Mouse (Mus musculus) heart, embryonic 12.5 days (tissue): ENCODE data around the gene Zfp652. TPM values are rescaled to one million over a fixed set of nuclear protein-coding genes. Genes with fewer than 3 reads are reported as not detected.
A peak's percentile ranks its signal among the peaks of the same experiment; 100 is the strongest.

ENCODE experiments used
- ATAC-seq: fragments of 200-750 bp; cut with Nextera tagmentation; 2 replicates; pipeline ENCODE4 v1.8.0; 2017; ENCODE audit warnings: moderate TSS enrichment, moderate library complexity; ENCODE audit not compliant: insufficient number of reproducible peaks, low FRiP score
- H3K27ac ChIP-seq: fragments of 300-500 bp; sonication (generic); 2 replicates; pipeline ENCODE4 v1.5.1; 2016; ENCODE audit warnings: mild to moderate bottlenecking, moderate library complexity; ENCODE audit not compliant: poor library complexity, severe bottlenecking
- H3K27me3 ChIP-seq: fragments of 300-500 bp; sonication (generic); replicated peaks from 2 replicates; pipeline ENCODE4 v1.6.1; 2016; ENCODE audit warnings: mild to moderate bottlenecking, moderate library complexity
- H3K36me3 ChIP-seq: fragments of 300-500 bp; sonication (generic); 2 replicates; pipeline ENCODE4 v1.6.1; 2016; ENCODE audit warnings: mild to moderate bottlenecking, moderate library complexity
- H3K4me1 ChIP-seq: fragments of 300-500 bp; sonication (generic); replicated peaks from 2 replicates; pipeline ENCODE4 v1.6.1; 2016; ENCODE audit warnings: mild to moderate bottlenecking
- H3K4me2 ChIP-seq: fragments of 300-500 bp; sonication (generic); 2 replicates; pipeline ENCODE4 v1.6.1; 2016; ENCODE audit warnings: mild to moderate bottlenecking, moderate library complexity
- H3K4me3 ChIP-seq: fragments of 300-500 bp; sonication (generic); 2 replicates; pipeline ENCODE4 v1.5.1; 2016; ENCODE audit warnings: mild to moderate bottlenecking
- H3K9ac ChIP-seq: fragments of 300-500 bp; sonication (generic); 2 replicates; pipeline ENCODE4 v1.6.1; 2016; ENCODE audit warnings: mild to moderate bottlenecking, moderate library complexity
- H3K9me3 ChIP-seq: fragments of 300-500 bp; sonication (generic); replicated peaks from 2 replicates; pipeline ENCODE4 v1.6.1; 2016; ENCODE audit warnings: mild to moderate bottlenecking, moderate library complexity
- WGBS: fragments of 180-500 bp; shearing (Covaris S2); methylation state at CpG from one replicate; pipeline ENCODE4 v1.1.7; 2016; 5-methylcytosine and 5-hydroxymethylcytosine counted together
- polyA plus RNA-seq: library from polyadenylated mRNA; unstranded; fragments of >200 nt; fragmentation: Nextera tagmentation; extraction: Ambion mirVana; gene quantifications from 2 replicates; pipeline ENCODE4 v1.2.1, GENCODE M21; 2016

Zfp652 gene
- polyA plus RNA-seq, 1 experiment from 2014 or later, result 12.8 TPM

- 40% methylated on average over 11 of the region's 11 CpGs for WGBS
- no peak overlapping the region for H3K9ac ChIP-seq
Measured at GRCm38 (mm10) chr11:95687084-95687656, 25.3 kb upstream of the Zfp652 start.

GRCm38 (mm10) chr11:95688515-95688914 lies 24.0 kb upstream of the Zfp652 start:
- Histone ChIP-seq H3K4me2 (peak overlapping the region; percentile 49), H3K27me3 (no peaks in the 10 kb centered on the region), H3K4me3 (no peak overlapping the region), H3K4me1 (peaks cover 17% of the 10 kb centered on the region), H3K36me3 (no peaks in the 10 kb centered on the region), H3K9me3 (no peaks in the 10 kb centered on the region), H3K27ac (peak overlapping the region; percentile 54; the same call in 1 of the 2 replicates), H3K9ac (peak overlapping the region; percentile 12; the same call in 1 of the 2 replicates)
- peak; percentile 19 for ATAC-seq
- 36% methylated on average over 6 of the region's 6 CpGs for WGBS

More at GRCm38 (mm10) chr11:95687084-95687656, 25.3 kb upstream of the Zfp652 start:
- Histone ChIP-seq H3K27me3 (no peaks in the 10 kb centered on the region), H3K4me1 (peaks cover 19% of the 10 kb centered on the region), H3K36me3 (no peaks in the 10 kb centered on the region), H3K27ac (no peak overlapping the region), H3K4me3 (no peak overlapping the region), H3K9me3 (no peaks in the 10 kb centered on the region), H3K4me2 (no peak overlapping the region)
- ATAC-seq, result no peak

- Histone ChIP-seq H3K27ac (peak overlapping the region; percentile 54; the same call in 1 of the 2 replicates), H3K4me3 (no peak overlapping the region), H3K9ac (peak overlapping the region; percentile 21; the same call in 1 of the 2 replicates), H3K36me3 (no peaks in the 10 kb centered on the region), H3K4me1 (peaks cover 17% of the 10 kb centered on the region), H3K27me3 (no peaks in the 10 kb centered on the region), H3K9me3 (no peaks in the 10 kb centered on the region), H3K4me2 (peak overlapping the region; percentile 49)
- WGBS, result 24% methylated on average over 7 of the region's 7 CpGs
- peak; percentile 72; the same call in 1 of the 2 replicates for ATAC-seq
Measured at GRCm38 (mm10) chr11:95688981-95689380, 23.5 kb upstream of the Zfp652 start.

GRCm38 (mm10) chr11:95689544-95689943 lies 22.9 kb upstream of the Zfp652 start:
- Histone ChIP-seq H3K27me3 (no peaks in the 10 kb centered on the region), H3K4me3 (no peak overlapping the region), H3K27ac (no peak overlapping the region), H3K9me3 (no peaks in the 10 kb centered on the region), H3K36me3 (no peaks in the 10 kb centered on the region), H3K4me1 (peaks cover 17% of the 10 kb centered on the region), H3K4me2 (no peak overlapping the region), H3K9ac (no peak overlapping the region)
- WGBS, result 70% methylated on average over 3 of the region's 3 CpGs
- ATAC-seq, result no peak

GRCm38 (mm10) chr11:95698541-95698940 lies 13.9 kb upstream of the Zfp652 start:
- no peaks in the 10 kb centered on the region for H3K36me3 ChIP-seq

GRCm38 (mm10) chr11:95700778-95701739 lies 11.4 kb upstream of the Zfp652 start:
- H3K27me3 ChIP-seq, result no peaks in the 10 kb centered on the region
- no peak overlapping the region for H3K9ac ChIP-seq
- H3K9me3 ChIP-seq, result no peaks in the 10 kb centered on the region
- ATAC-seq, result no peak
- no peak overlapping the region for H3K27ac ChIP-seq
- no peak overlapping the region for H3K4me2 ChIP-seq
- H3K4me3 ChIP-seq, result no peak overlapping the region
- H3K36me3 ChIP-seq, result no peaks in the 10 kb centered on the region
- H3K4me1 ChIP-seq, result no peaks in the 10 kb centered on the region
- whole genome bisulfite sequencing, result 83% methylated on average over 13 of the region's 13 CpGs

More at GRCm38 (mm10) chr11:95698541-95698940, 13.9 kb upstream of the Zfp652 start:
- no peak for ATAC-seq
- Histone ChIP-seq H3K4me1 (no peaks in the 10 kb centered on the region), H3K27ac (no peak overlapping the region), H3K4me3 (no peak overlapping the region), H3K9me3 (no peaks in the 10 kb centered on the region), H3K9ac (no peak overlapping the region), H3K4me2 (no peak overlapping the region), H3K27me3 (no peaks in the 10 kb centered on the region)
- 78% methylated on average over 5 of the region's 5 CpGs for WGBS

GRCm38 (mm10) chr11:95704032-95704969 lies 8.2 kb upstream of the Zfp652 start:
- H3K4me3 ChIP-seq, result no peak overlapping the region
- H3K27me3 ChIP-seq, result no peaks in the 10 kb centered on the region
- ATAC-seq, result no peak
- H3K4me2 ChIP-seq, result no peak overlapping the region
- no peaks in the 10 kb centered on the region for H3K4me1 ChIP-seq
- WGBS, result 82% methylated on average over 12 of the region's 12 CpGs
- H3K27ac ChIP-seq, result no peak overlapping the region
- H3K9me3 ChIP-seq, result no peaks in the 10 kb centered on the region
- no peaks in the 10 kb centered on the region for H3K36me3 ChIP-seq
- no peak overlapping the region for H3K9ac ChIP-seq

GRCm38 (mm10) chr11:95704970-95705330 lies 7.5 kb upstream of the Zfp652 start:
- no peak for ATAC-seq
- H3K9ac ChIP-seq, result no peak overlapping the region
- no peaks in the 10 kb centered on the region for H3K36me3 ChIP-seq
- no peaks in the 10 kb centered on the region for H3K9me3 ChIP-seq
- H3K27ac ChIP-seq, result no peak overlapping the region
- 58% methylated on average over 4 of the region's 4 CpGs for WGBS
- no peaks in the 10 kb centered on the region for H3K27me3 ChIP-seq
- H3K4me3 ChIP-seq, result no peak overlapping the region
- H3K4me1 ChIP-seq, result no peaks in the 10 kb centered on the region
- H3K4me2 ChIP-seq, result no peak overlapping the region

- H3K36me3 ChIP-seq, result no peaks in the 10 kb centered on the region
- H3K9me3 ChIP-seq, result no peaks in the 10 kb centered on the region
- no peak overlapping the region for H3K27ac ChIP-seq
- no peak overlapping the region for H3K4me2 ChIP-seq
- no peak overlapping the region for H3K4me3 ChIP-seq
- peaks cover 9% of the 10 kb centered on the region for H3K4me1 ChIP-seq
- no peaks in the 10 kb centered on the region for H3K27me3 ChIP-seq
- H3K9ac ChIP-seq, result no peak overlapping the region
- 83% methylated on average over 6 of the region's 6 CpGs for WGBS
- no peak for ATAC-seq
Measured at GRCm38 (mm10) chr11:95709534-95710040, 2.9 kb upstream of the Zfp652 start.

GRCm38 (mm10) chr11:95710478-95710877 lies 2.0 kb upstream of the Zfp652 start:
- Histone ChIP-seq H3K27me3 (no peaks in the 10 kb centered on the region), H3K4me3 (no peak overlapping the region)

More at GRCm38 (mm10) chr11:95710478-95710877, 2.0 kb upstream of the Zfp652 start:
- Histone ChIP-seq H3K9me3 (no peaks in the 10 kb centered on the region), H3K4me1 (peaks cover 16% of the 10 kb centered on the region), H3K9ac (no peak overlapping the region), H3K4me2 (no peak overlapping the region), H3K27ac (no peak overlapping the region), H3K36me3 (no peaks in the 10 kb centered on the region)
- WGBS, result 73% methylated on average over 7 of the region's 7 CpGs
- ATAC-seq, result no peak
